Mouse (Mus musculus): ENCODE measurements around the gene Hsd17b1.

Hsd17b1 gene

GRCm38 (mm10) chr11:101078121-101078520 is at the start of gene Hsd17b1:
TSS of gene Hsd17b1 (plus strand) at chr11:101078411.
- no peak for DNase-seq

GRCm38 (mm10) chr11:101029320-101029719 is 48.9 kb upstream of the Hsd17b1 start:
- peak in 1 of 2 experiments; percentile 54 for DNase-seq

- no peak for DNase-seq
Measured at GRCm38 (mm10) chr11:101030136-101030807, 47.9 kb upstream of the Hsd17b1 start.

GRCm38 (mm10) chr11:101030808-101031156 is 47.4 kb upstream of the Hsd17b1 start:
- DNase-seq, result no peak

GRCm38 (mm10) chr11:101031470-101031869 is 46.7 kb upstream of the Hsd17b1 start:
- no peak for DNase-seq

- no peak for DNase-seq
Measured at GRCm38 (mm10) chr11:101033856-101034500, 44.2 kb upstream of the Hsd17b1 start.

GRCm38 (mm10) chr11:101034614-101035327 is 43.4 kb upstream of the Hsd17b1 start:
- DNase-seq, result no peak

- DNase-seq, result no peak
Measured at GRCm38 (mm10) chr11:101035328-101035695, 42.9 kb upstream of the Hsd17b1 start.

- no peak for DNase-seq
Measured at GRCm38 (mm10) chr11:101037795-101038194, 40.4 kb upstream of the Hsd17b1 start.

GRCm38 (mm10) chr11:101045826-101046225 is 32.4 kb upstream of the Hsd17b1 start:
- DNase-seq, result no peak

- no peak for DNase-seq
Measured at GRCm38 (mm10) chr11:101046440-101046839, 31.8 kb upstream of the Hsd17b1 start.

- no peak for DNase-seq
Measured at GRCm38 (mm10) chr11:101047502-101047901, 30.7 kb upstream of the Hsd17b1 start.

GRCm38 (mm10) chr11:101050359-101050758 is 27.9 kb upstream of the Hsd17b1 start:
- peak; percentile 76 to 79 for DNase-seq

GRCm38 (mm10) chr11:101051051-101051493 is 27.1 kb upstream of the Hsd17b1 start:
- DNase-seq, result peak; percentile 56 to 69

- peak in 1 of 2 experiments; percentile 63 for DNase-seq
Measured at GRCm38 (mm10) chr11:101051617-101052016, 26.6 kb upstream of the Hsd17b1 start.

GRCm38 (mm10) chr11:101052751-101053473 is 25.3 kb upstream of the Hsd17b1 start:
- DNase-seq, result no peak

- no peak for DNase-seq
Measured at GRCm38 (mm10) chr11:101053974-101054373, 24.2 kb upstream of the Hsd17b1 start.

- peak in 1 of 2 experiments; percentile 48 for DNase-seq
Measured at GRCm38 (mm10) chr11:101055418-101055817, 22.8 kb upstream of the Hsd17b1 start.

- DNase-seq, result no peak
Measured at GRCm38 (mm10) chr11:101056885-101057284, 21.3 kb upstream of the Hsd17b1 start.

GRCm38 (mm10) chr11:101057860-101058259 is 20.4 kb upstream of the Hsd17b1 start:
- peak; percentile 90 to 95 for DNase-seq

GRCm38 (mm10) chr11:101058726-101059125 is 19.5 kb upstream of the Hsd17b1 start:
- no peak for DNase-seq

- DNase-seq, result no peak
Measured at GRCm38 (mm10) chr11:101059473-101059872, 18.7 kb upstream of the Hsd17b1 start.

GRCm38 (mm10) chr11:101060126-101060525 is 18.1 kb upstream of the Hsd17b1 start:
- DNase-seq, result peak; percentile 74 to 83

All from cerebellum, postnatal 25 days (tissue).